Mouse (Mus musculus) mouse embryonic stem cell (cell line): ENCODE results near the gene Rab38.

Source experiments
- in situ Hi-C, 2 experiments: fragments of 300-500 bp; cut with MboI; formaldehyde crosslinking; loops; 1 replicate in 1 of 2; 3 replicates in 1 of 2; pipeline ENCODE4 v1.14.3; 2019 to 2020; ENCODE audit warnings: low sequenced_read_pairs in 2 of 2, low pct_unique_long_range_greater_than_20kb in 1 of 2, mixed read lengths in 1 of 2; ENCODE audit not compliant: unreplicated experiment in 1 of 2

Rab38 gene

DNA sequence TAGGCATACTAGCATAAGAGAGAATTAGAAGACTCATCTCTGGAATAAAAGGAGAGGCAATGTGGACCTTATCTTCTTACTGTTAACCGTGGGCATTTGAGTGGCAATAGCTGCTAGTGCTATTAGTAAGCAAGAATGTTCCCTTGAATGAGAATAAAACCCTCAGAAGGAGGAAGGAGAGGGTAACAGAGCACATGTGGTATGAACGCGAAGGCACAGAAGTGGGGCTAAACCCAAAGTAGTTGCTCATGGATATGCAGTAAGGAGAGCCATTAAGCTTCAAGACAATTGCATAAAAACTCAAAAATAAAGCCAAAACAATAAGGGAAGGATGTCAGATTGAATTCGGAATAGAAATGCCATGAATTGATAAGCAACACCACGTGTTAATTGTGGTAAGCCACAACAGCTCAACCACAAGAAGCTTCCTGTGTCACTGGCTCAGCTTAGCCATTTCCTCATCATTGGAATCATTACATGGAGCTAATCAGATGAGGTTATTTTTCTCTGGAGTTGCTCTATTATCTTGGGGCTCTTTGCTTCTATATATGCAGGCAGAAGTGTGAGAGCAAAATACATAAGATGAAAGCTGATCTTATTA, 72.2 kb downstream of the Rab38 start:
- in situ Hi-C loops, result no loop called here

DNA sequence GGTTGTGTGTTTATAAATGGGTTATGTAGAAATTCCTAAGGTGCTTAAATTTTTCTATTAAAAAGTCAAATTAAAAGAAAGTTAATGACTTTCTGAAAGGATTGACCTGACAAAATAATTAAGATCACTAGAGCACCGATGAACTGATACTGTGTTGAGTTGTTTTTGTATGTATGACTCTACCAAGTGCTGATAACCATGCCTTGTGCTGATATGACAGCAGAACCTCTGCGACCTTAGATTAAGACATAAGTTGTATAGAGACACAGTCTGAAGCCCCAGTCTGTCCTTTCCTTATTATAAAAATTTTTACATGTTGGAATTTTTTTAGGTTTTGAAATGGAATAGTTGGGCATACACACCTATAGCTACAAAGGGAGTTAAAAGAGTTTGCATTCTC, 79.7 kb downstream of the Rab38 start:
- in situ Hi-C loops, result no loop called here

GRCm38 (mm10) chr7:88522481-88522880, 92.4 kb downstream of the Rab38 start:
- in situ Hi-C loops, result no loop called here

DNA sequence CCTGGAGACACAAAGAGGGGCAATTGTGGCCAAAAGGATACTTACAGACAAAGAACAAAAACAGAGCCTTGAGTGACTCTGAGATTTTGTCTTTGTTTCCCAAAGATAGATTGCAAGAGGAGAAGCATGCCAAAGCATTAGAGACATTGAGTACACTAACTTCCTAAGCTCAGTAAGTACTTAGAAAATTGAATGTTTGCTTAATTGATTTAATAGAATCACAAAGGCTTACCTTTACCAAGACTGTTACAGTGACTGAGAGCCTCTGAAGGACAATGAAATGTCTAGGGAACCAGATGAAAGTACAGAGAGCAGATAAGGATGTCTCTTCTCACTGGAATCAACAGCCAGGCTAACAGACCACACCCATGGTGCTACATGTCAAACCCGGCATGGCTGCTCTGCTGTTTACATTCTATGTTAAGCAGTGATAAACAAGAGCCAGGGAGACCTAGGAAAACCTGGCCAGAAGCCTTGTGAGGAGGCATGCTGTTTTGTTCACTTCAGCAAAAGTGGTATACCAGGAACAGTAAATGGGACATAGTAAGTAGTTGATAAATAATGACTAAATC, 97.1 kb downstream of the Rab38 start:
- in situ Hi-C loops, result no loop called here

GRCm38 (mm10) chr7:88536127-88536531, 106.1 kb downstream of the Rab38 start:
- in situ Hi-C loops, result no loop called here

DNA sequence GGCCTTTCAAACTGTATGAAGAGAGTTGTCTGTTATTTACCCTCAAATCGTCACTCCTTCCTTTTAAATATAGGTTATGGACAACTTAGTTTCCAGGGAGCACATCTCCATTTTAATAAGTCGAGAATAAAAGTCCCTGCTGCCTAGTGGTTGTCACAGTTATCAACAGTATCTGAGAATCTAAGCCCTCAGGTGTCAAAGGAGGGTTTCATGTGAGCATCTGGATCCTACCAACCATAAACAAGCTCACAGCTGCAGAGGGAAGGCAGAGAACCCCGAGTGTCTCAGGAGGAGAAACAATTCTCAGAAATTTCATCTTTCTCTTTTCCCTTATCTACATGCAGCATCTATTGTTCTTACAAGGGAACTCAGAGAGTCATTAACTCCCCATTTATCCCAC, 106.7 kb downstream of the Rab38 start:
- in situ Hi-C loops, result no loop called here
